Mouse (Mus musculus) lung, postnatal 10 days (tissue): ENCODE measurements at regions not wholly inside any gene's neighbourhood (a gene's known extent, or its start where the extent isn't known, plus 50 kb on each side); places are given as distances from the start of the nearest gene placed in this dataset.
"Not testable (repeated sequence)": the region's sequence is repeated elsewhere in the genome, so short reads cannot be mapped to it uniquely, and the experiment has no call there.

ENCODE experiments used
- DNase-seq: peaks from one replicate; pipeline ENCODE4 v3.0.0; 2021

DNA sequence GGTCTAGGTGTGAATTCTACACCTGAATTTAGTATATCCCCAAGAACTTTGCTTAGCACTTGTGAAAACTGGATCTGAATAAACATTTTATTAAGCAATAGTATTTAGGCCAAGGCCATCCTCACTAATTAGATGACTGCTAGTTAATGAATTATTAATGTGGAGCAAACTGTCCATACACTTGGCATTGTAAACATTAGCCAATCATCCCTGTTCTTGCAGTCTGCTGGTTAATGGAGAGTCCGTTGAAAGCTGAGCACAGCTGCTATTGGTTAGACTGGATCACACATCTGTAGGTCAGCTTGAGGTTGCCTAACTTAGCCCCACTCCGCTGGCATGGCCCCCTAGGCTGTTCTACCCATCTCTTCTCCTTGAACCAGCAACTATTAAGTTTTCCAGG, 826.2 kb upstream of the 4930452B06Rik start:
- DNase-seq: no peak

DNA sequence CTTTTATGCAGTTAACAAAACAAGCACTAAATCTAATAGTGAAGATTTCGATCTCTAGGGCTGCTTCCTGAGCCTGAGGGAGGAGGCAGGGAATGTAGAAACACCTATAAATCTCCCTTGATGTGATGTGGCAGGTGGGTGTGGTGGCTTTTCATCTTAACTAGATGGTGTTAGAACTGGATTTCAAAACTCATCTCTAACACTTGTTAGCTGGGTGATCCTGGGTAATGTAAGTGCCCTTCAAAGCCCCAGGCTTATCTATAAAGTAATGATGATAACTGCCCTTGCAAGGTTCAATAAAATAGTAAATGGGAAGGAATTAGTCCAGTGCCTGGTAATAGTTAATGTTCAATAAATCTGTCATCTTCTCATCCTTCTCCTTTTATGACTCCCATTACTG, 822.5 kb upstream of the 4930452B06Rik start:
- DNase-seq: no peak

DNA sequence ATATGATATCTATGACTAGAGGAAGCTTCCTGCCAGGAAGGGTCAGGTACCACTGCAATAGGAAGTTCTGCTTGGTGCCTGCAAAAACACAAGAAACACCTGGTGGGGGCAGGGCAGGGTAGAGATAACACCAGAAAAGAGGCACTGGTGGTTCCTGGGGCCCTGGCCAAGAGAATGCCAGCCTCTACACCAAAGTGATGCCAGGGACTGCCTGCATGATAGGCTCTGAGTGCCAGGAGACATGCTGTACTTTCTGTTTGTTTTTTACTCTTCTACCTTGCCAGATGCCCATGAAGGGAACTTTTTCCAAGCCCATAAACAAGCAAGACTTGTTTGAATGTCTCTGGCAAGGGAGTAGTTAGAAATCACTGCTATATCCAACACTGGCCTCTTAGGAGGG, 812.9 kb upstream of the 4930452B06Rik start:
- no peak for DNase-seq

- DNase-seq: peak; percentile 12
These were observed 809.1 kb upstream of the 4930452B06Rik start for GRCm38 (mm10) chr14:9475169-9475568.

DNA sequence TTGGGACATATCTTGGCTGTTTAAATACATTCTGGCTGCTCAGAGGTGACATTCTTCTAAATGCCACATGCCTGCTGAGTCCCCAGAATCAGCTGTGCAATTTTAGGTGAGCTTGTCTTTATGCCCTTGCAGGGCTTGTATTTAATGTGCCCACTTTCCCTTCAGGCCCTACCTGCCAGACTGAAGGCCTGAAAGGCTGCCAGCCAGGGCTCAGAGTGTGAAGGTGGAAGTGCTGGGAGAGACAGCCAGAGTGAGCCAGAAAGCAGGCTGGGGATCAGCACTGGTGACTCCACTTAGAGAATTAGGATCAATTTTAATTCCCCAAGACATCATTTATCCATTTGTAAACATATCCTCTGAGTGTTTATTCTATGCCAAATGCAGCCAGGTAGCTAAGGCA, 803.6 kb upstream of the 4930452B06Rik start:
- DNase-seq: no peak

DNA sequence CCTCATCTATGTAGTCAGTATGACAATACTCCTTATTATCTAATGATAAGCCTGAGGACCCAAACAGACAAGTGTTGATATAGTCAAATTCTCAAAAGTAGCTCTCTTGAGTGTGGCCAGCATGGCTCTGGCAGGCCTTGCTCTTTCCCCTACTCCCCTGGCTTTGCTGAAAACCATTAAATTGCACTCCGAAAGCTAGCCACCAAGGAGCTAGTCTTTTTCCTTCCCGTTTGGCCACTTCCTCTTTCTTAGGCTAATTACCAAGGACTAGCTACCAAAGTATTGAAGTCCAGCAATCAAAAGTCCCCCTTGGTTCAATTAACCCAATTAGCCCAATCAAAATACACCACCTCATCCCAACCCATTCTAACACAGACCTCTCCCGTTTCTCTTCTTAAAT, 802.6 kb upstream of the 4930452B06Rik start:
- DNase-seq: no peak

- no peak for DNase-seq
These were observed 801.8 kb upstream of the 4930452B06Rik start for GRCm38 (mm10) chr14:9467690-9468458.

- no peak for DNase-seq
These were observed 794.0 kb upstream of the 4930452B06Rik start for GRCm38 (mm10) chr14:9460006-9460405.

- no peak for DNase-seq
These were observed 792.8 kb upstream of the 4930452B06Rik start for GRCm38 (mm10) chr14:9458856-9459255.

GRCm38 (mm10) chr14:9457801-9458495, 791.9 kb upstream of the 4930452B06Rik start:
- no peak for DNase-seq

- no peak for DNase-seq
These were observed 789.9 kb upstream of the 4930452B06Rik start for GRCm38 (mm10) chr14:9455986-9456385.

- DNase-seq: peak; percentile 61
These were observed 783.9 kb upstream of the 4930452B06Rik start for GRCm38 (mm10) chr14:9449942-9450341.

- DNase-seq: no peak
These were observed 771.9 kb upstream of the 4930452B06Rik start for GRCm38 (mm10) chr14:9437896-9438295.

- DNase-seq: no peak
These were observed 769.1 kb upstream of the 4930452B06Rik start for GRCm38 (mm10) chr14:9435136-9435535.

- DNase-seq: no peak
These were observed 767.1 kb upstream of the 4930452B06Rik start for GRCm38 (mm10) chr14:9433081-9433590.

GRCm38 (mm10) chr14:9431798-9432197, 765.8 kb upstream of the 4930452B06Rik start:
- DNase-seq: no peak

DNA sequence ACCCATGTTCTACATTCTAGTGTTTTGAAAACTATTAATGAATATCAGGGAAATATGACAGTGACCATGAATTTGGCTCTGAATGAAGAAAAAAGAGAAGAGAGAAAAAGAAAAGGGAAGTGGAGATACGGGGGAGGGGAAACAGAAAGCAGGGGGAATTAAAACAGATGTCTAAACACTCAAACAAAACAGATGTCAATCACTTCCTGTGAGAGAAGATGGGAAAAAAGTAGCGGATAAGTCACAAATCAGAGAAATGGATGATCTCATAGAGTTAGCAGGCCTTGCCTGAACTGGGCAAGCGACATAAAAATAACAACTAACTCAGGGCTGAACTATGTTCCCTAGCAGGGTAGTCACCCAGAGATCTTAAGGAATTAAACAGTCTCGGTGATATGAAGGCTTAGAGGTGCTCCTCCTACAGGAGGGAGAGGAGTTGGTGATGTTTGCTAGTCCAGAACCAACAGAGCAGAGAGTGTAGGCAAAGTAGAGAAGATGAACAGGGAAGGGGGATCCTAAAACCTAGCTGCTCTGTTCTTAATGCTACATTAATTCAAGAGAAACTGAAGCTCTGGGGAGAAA, 745.9 kb upstream of the 4930452B06Rik start:
- no peak for DNase-seq

DNA sequence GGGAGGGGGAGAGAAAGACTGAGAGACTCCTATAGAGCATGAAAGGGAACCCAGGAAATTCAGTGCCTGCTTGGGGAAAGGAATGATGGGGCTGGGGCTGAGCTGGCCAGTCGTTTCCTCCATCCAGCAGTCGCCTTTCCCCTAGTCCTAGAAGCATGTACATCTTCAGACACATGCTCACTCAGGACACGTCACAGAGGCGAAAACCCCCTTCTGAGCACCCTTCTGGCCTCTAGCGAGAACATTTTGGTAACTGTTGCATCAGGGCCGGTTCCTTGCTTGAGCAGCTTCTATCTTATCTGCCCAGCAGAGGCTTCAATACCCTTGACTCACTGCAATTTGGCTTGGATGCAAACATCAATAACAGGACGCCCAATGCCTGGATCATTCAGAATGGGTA, 737.6 kb upstream of the 4930452B06Rik start:
- DNase-seq: no peak

GRCm38 (mm10) chr14:9400861-9401260, 734.8 kb upstream of the 4930452B06Rik start:
- DNase-seq: peak; percentile 29

- DNase-seq: peak; percentile 78
These were observed 727.3 kb upstream of the 4930452B06Rik start for GRCm38 (mm10) chr14:9393271-9393771.

- DNase-seq: not testable (repeated sequence)
These were observed 724.0 kb upstream of the 4930452B06Rik start for GRCm38 (mm10) chr14:9389878-9390536.

DNA sequence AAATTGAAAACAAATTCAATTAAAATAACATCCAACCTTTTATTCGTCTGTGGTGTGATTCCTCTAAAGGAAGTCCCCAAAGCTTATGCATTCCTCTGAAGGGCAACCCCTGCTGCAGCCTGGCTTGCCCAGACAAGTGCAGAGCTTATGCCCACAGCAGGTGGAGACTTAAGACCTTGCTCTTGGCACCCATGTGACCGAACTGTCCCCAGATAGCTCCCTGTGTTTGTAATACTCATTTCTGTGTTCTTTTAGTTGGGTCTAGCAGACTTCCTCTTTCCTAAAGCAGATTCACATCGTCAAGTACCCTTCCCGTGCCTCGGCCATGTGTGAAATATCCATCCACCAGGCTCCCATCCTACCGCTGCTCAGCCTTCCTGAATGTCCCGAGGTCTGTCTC, 723.1 kb upstream of the 4930452B06Rik start:
- DNase-seq: no peak
